In the genomic region with DNA sequence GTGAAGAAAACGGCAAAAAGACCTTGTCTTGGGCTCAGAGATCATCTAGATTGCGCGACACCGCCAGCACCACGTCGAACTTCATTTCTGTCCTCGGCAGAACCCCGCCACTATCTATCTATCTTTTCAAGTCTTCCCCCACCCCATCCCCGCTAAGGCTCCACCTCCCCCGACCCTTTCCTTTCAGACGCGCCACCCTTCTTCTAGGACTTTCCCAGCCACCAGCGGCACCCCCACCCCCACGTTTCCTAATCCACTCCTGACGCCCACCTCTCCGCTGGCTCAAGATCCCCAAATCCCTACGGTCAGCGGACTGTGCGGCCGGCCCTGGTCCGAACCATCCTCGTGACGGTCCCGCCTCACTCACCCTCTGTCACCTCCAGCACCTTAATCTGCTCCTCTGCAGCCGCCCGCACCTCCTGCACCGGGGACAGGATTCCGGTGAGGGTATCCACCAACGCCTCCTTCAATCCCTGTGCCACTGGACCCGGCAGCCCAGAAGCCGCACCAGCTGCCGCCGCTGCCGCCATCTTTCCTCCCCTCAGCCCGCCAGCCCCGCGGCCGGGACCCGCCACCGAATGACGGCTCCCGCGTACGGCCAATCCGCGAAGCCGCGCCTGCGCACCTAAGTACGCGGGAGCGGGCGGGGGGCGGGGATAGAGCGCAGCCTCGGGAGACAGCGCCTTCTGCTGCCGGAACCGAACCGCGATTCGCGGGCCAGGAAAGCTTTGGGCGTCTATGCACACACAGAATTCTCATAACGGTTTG, we compare ENCODE assay signal across 8 mouse cellular contexts. TPM values are rescaled to one million over a fixed set of nuclear protein-coding genes. Genes with fewer than 3 reads are reported as not detected.
A peak's percentile ranks its signal among the peaks of the same experiment; 100 is the strongest.
DNase-seq lines count a peak whose midpoint lies in the region; ATAC-seq and TF ChIP-seq lines count a peak whose summit lies in the region.

A gene (minus strand): TSS at position 599 of the 768 bp plus-strand sequence.

- H3K4me3 ChIP-seq in ES-Bruce4 (ENCODE audit: low read depth, low read length), result peak within 1 kb of the TSS; percentile 97
- peak within 1 kb of the TSS; percentile 71 for H3K4me3 ChIP-seq in forebrain, embryonic 13.5 days
- H3K4me3 ChIP-seq in liver, postnatal 0 days (ENCODE audit: low read depth, low read length), result peak within 1 kb of the TSS; percentile 97
- peak within 1 kb of the TSS; percentile 79 for H3K4me3 ChIP-seq in neural tube, embryonic 14.5 days (ENCODE audit: low read depth, low read length)

- H3K36me3 ChIP-seq in ES-Bruce4 (ENCODE audit: control insufficient read depth, insufficient read depth, low read length, poor library complexity, severe bottlenecking), result peaks cover 8% of the 10 kb centered on the region; the same call in 1 of the 2 replicates
- H3K36me3 ChIP-seq in forebrain, embryonic 13.5 days (ENCODE audit: poor library complexity, severe bottlenecking), result peaks cover 19% of the 10 kb centered on the region
- H3K36me3 ChIP-seq in liver, postnatal 0 days (replicated peaks; ENCODE audit: insufficient read depth, low read length), result no peaks in the 10 kb centered on the region; the same call in none of the 2 replicates
- H3K36me3 ChIP-seq in neural tube, embryonic 14.5 days (ENCODE audit: control insufficient read depth, insufficient read depth, low read length), result peaks cover 8% of the 10 kb centered on the region; the same call in 1 of the 2 replicates

- WGBS in forebrain, embryonic 13.5 days, result 1% methylated on average over 65 of the region's 65 CpGs
- WGBS in large intestine, adult 2 months, result under 1% methylated on average over 65 of the region's 65 CpGs
- under 1% methylated on average over 65 of the region's 65 CpGs for WGBS in liver, postnatal 0 days (ENCODE audit: insufficient replicate concordance)
- WGBS in neural tube, embryonic 14.5 days, result under 1% methylated on average over 65 of the region's 65 CpGs

- no peak for TF ChIP-seq EP300 in ES-Bruce4 (IDR thresholded peaks at IDR 0.05; ENCODE audit: insufficient read depth, low read depth, low read length)
- no peak for TF ChIP-seq EP300 in liver, postnatal 0 days (IDR thresholded peaks at IDR 0.05; ENCODE audit: low read depth)

- intact Hi-C loops in heart, postnatal 10 days (cut with DNase I), result loop anchor here (2.0 to 5.0 kb wide), 3 partner anchors 15 to 48 kb away; no protein-coding TSS in a partner anchor

- no peak for TF ChIP-seq POLR2A in ES-Bruce4 (IDR thresholded peaks at IDR 0.05; ENCODE audit: insufficient read depth, low read length)

- ATAC-seq in cerebellum, adult (ENCODE audit: insufficient number of reproducible peaks, low FRiP score, low TSS enrichment), result peak; percentile 87
- ATAC-seq in forebrain, embryonic 13.5 days, result peak; percentile 97
- ATAC-seq in liver, postnatal 0 days, result peak; percentile 99
- peak; percentile 97 for ATAC-seq in neural tube, embryonic 14.5 days (ENCODE audit: low read depth)

- peak; percentile 94 to 95 for DNase-seq in heart, postnatal 10 days
- DNase-seq in large intestine, adult 2 months (ENCODE audit: low read depth, low spot score), result peak; percentile 60
- DNase-seq in liver, postnatal 0 days, result peak; percentile 93
- peak; percentile 95 for DNase-seq in testis, postnatal 10 days (ENCODE audit: low spot score)

- H3K9ac ChIP-seq in ES-Bruce4 (ENCODE audit: low read depth, poor library complexity, severe bottlenecking), result peak within 1 kb of the TSS; percentile 94
- peak within 1 kb of the TSS; percentile 92 for H3K9ac ChIP-seq in forebrain, embryonic 13.5 days
- peak within 1 kb of the TSS; percentile 89 for H3K9ac ChIP-seq in liver, postnatal 0 days (replicated peaks)
- peak within 1 kb of the TSS; percentile 78 for H3K9ac ChIP-seq in neural tube, embryonic 14.5 days (replicated peaks; ENCODE audit: low read depth, low read length)

- no peaks in the 10 kb centered on the region for H3K9me3 ChIP-seq in ES-Bruce4 (replicated peaks; ENCODE audit: control insufficient read depth, insufficient read depth, low read length, poor library complexity, severe bottlenecking)
- no peaks in the 10 kb centered on the region for H3K9me3 ChIP-seq in forebrain, embryonic 13.5 days (replicated peaks)
- no peaks in the 10 kb centered on the region for H3K9me3 ChIP-seq in liver, postnatal 0 days (ENCODE audit: low read length)
- H3K9me3 ChIP-seq in neural tube, embryonic 14.5 days (ENCODE audit: control insufficient read depth, low read length), result no peaks in the 10 kb centered on the region

- peak; percentile 59 for TF ChIP-seq CTCF in ES-Bruce4 (IDR thresholded peaks at IDR 0.05; ENCODE audit: low read depth, low read length)
- TF ChIP-seq CTCF in liver, postnatal 0 days (IDR thresholded peaks at IDR 0.05; ENCODE audit: low read depth), result peak; percentile 76

- peak within 1 kb of the TSS; percentile 84 for H3K4me2 ChIP-seq in forebrain, embryonic 13.5 days
- H3K4me2 ChIP-seq in liver, postnatal 0 days (ENCODE audit: low read depth, low read length), result peak within 1 kb of the TSS; percentile 86
- H3K4me2 ChIP-seq in neural tube, embryonic 14.5 days (ENCODE audit: low read depth, low read length), result peak within 1 kb of the TSS; percentile 57

- H3K4me1 ChIP-seq in ES-Bruce4 (ENCODE audit: control insufficient read depth, insufficient read depth, low read length), result no peaks in the 10 kb centered on the region
- H3K4me1 ChIP-seq in forebrain, embryonic 13.5 days, result peaks cover 42% of the 10 kb centered on the region
- H3K4me1 ChIP-seq in liver, postnatal 0 days (ENCODE audit: insufficient read depth), result peaks cover 25% of the 10 kb centered on the region
- H3K4me1 ChIP-seq in neural tube, embryonic 14.5 days (ENCODE audit: control insufficient read depth, insufficient read depth, low read length), result peaks cover 19% of the 10 kb centered on the region

- 0 out of 2 replicates have a peak within 1 kb of the TSS, but pooled peaks have one; percentile 17 for H3K27ac ChIP-seq in ES-Bruce4 (ENCODE audit: insufficient read depth, low read length)
- peak within 1 kb of the TSS; percentile 92 for H3K27ac ChIP-seq in forebrain, embryonic 13.5 days
- H3K27ac ChIP-seq in liver, postnatal 0 days (ENCODE audit: low read depth), result peak within 1 kb of the TSS; percentile 58
- peak within 1 kb of the TSS; percentile 87 for H3K27ac ChIP-seq in neural tube, embryonic 14.5 days (ENCODE audit: low read depth, low read length)

- no peaks in the 10 kb centered on the region for H3K27me3 ChIP-seq in ES-Bruce4 (ENCODE audit: control insufficient read depth, insufficient read depth, low read length, poor library complexity, severe bottlenecking)
- H3K27me3 ChIP-seq in forebrain, embryonic 13.5 days, result no peaks in the 10 kb centered on the region
- no peaks in the 10 kb centered on the region for H3K27me3 ChIP-seq in liver, postnatal 0 days (ENCODE audit: insufficient read depth, low read length)
- H3K27me3 ChIP-seq in neural tube, embryonic 14.5 days (ENCODE audit: control insufficient read depth, insufficient read depth, low read length), result no peaks in the 10 kb centered on the region

RNA-seq across cellular contexts. Expression of the gene that starts here (rescaled TPM):
- polyA plus RNA-seq in ES-Bruce4 (2011; ENCODE audit: insufficient read depth, insufficient read length, low read depth, missing spikeins), result 123 and 137 TPM in 2 replicates
- polyA plus RNA-seq in forebrain, embryonic 13.5 days (2015; fragmentation: Nextera tagmentation; extraction: Ambion mirVana), result 149 and 167 TPM in 2 replicates
- total RNA-seq in heart, postnatal 10 days (2021), result 10 to 100 TPM; 71.1 to 71.3 TPM
- 28.5 and 47.9 TPM in 2 replicates for polyA plus RNA-seq in large intestine, adult 2 months (2012; rRNA removed)
- polyA plus RNA-seq in liver, postnatal 0 days (2015; fragmentation: Nextera tagmentation; extraction: Ambion mirVana), result 10.2 and 12.1 TPM in 2 replicates
- 127 and 156 TPM in 2 replicates for polyA plus RNA-seq in neural tube, embryonic 14.5 days (2014; fragmentation: Nextera tagmentation; extraction: Ambion mirVana)

Comparison
In these comparisons a context has a peak if more than half of its experiments do, and no peak if none do; other contexts are left out.
1. Peak in every context shown above with its lines: DNase-seq, ATAC-seq, H3K4me3 ChIP-seq and H3K27ac ChIP-seq.
2. H3K27ac ChIP-seq: peak in every context shown above with its lines; median percentile 92 in forebrain, embryonic 13.5 days; 87 in neural tube, embryonic 14.5 days; 58 in liver, postnatal 0 days; 17 in ES-Bruce4.